Mouse (Mus musculus) cerebellum, adult 2 months (tissue): ENCODE results near the gene Irak1. TPM values are rescaled to one million over a fixed set of nuclear protein-coding genes. Genes with fewer than 3 reads are reported as not detected.

Source experiments
- DNase-seq, 2 experiments: peaks; one replicate each; pipeline ENCODE4 v3.0.0; 2021
- H3K27ac ChIP-seq: fragments of 200-500 bp; 2 replicates; pipeline ENCODE4 v1.5.1; 2012; ENCODE audit warnings: low read length, control low read depth, inconsistent platforms; ENCODE audit not compliant: insufficient read depth
- H3K27me3 ChIP-seq: fragments of 200-500 bp; 2 replicates; pipeline ENCODE4 v1.6.1; 2012; ENCODE audit warnings: inconsistent platforms, mild to moderate bottlenecking, low read length, moderate library complexity; ENCODE audit not compliant: control insufficient read depth, insufficient read depth
- H3K4me1 ChIP-seq: fragments of 200-500 bp; 2 replicates; pipeline ENCODE4 v1.6.1; 2011; ENCODE audit warnings: low read length; ENCODE audit not compliant: control insufficient read depth, insufficient read depth
- H3K4me3 ChIP-seq: fragments of 200-500 bp; replicated peaks from 2 replicates; pipeline ENCODE3; 2011; ENCODE audit warnings: mild to moderate bottlenecking, low read depth, low read length, control low read depth; ENCODE audit not compliant: insufficient read depth
- CTCF ChIP-seq: fragments of 200-500 bp; IDR thresholded peaks from 2 replicates; pipeline ENCODE4 v1.5.1; 2011; ENCODE audit warnings: low read depth, mild to moderate bottlenecking, control low read depth, low read length, moderate library complexity, borderline replicate concordance; ENCODE audit not compliant: insufficient read depth
- POLR2A ChIP-seq: fragments of 200-500 bp; IDR thresholded peaks from 2 replicates; pipeline ENCODE4 v1.6.1; 2011; ENCODE audit warnings: low read length, control low read depth, borderline replicate concordance; ENCODE audit not compliant: insufficient read depth
- WGBS: fragments of 180-500 bp; shearing (Covaris S2); methylation state at CpG from one replicate; pipeline ENCODE4 v1.1.7; 2018; 5-methylcytosine and 5-hydroxymethylcytosine counted together
- polyA plus RNA-seq: library from polyadenylated mRNA; depleted of rRNA; stranded (reverse); fragments of >200 nt; gene quantifications from 2 replicates; pipeline ENCODE4 v1.2.3, GENCODE M21; 2012; rRNA removed

The Irak1 gene
- polyA plus RNA-seq = 100 and 109 TPM in 2 replicates

GRCm38 (mm10) chrX:74023188-74024049 lies at the start of gene Irak1:
Gene Irak1, minus strand, starts transcription at chrX:74023918.
- Histone ChIP-seq H3K4me3 (peak within 1 kb of the TSS; percentile 98), H3K4me1 (no peaks in the 10 kb centered on the region), H3K27ac (peak within 1 kb of the TSS; percentile 86), H3K27me3 (no peaks in the 10 kb centered on the region)
- DNase-seq = peak; percentile 79 to 81
- TF ChIP-seq CTCF (peak; percentile 65), POLR2A (peak; percentile 32; the same call in 1 of the 2 replicates)
- 9% methylated on average over 36 of the region's 72 CpGs for WGBS

- H3K4me1 ChIP-seq = peaks cover 3% of the 10 kb centered on the region; the same call in 1 of the 2 replicates
- no peaks in the 10 kb centered on the region for H3K27me3 ChIP-seq
- H3K27ac ChIP-seq = no peak overlapping the region
- TF ChIP-seq POLR2A (no peak), CTCF (no peak)
- H3K4me3 ChIP-seq = no peak overlapping the region
- DNase-seq = no peak
These were observed 47.1 kb upstream of the Irak1 start for GRCm38 (mm10) chrX:74070794-74071193.

- peak; percentile 57 for DNase-seq
- WGBS = 11% methylated on average over 9 of the region's 9 CpGs
- TF ChIP-seq POLR2A (no peak), CTCF (no peak)
- H3K4me1 ChIP-seq = peaks cover 3% of the 10 kb centered on the region; the same call in 1 of the 2 replicates
- no peak overlapping the region for H3K27ac ChIP-seq
- H3K27me3 ChIP-seq = no peaks in the 10 kb centered on the region
- no peak overlapping the region for H3K4me3 ChIP-seq
These were observed 44.2 kb upstream of the Irak1 start for GRCm38 (mm10) chrX:74067891-74068290.

- peak in 1 of 2 experiments; percentile 34 for DNase-seq
- no peaks in the 10 kb centered on the region; the same call in 1 of the 2 replicates for H3K4me1 ChIP-seq
- TF ChIP-seq POLR2A (no peak), CTCF (no peak)
- no peak overlapping the region for H3K4me3 ChIP-seq
- 4% methylated on average over 1 of the region's 1 CpGs for WGBS
- H3K27me3 ChIP-seq = no peaks in the 10 kb centered on the region
- no peak overlapping the region for H3K27ac ChIP-seq
These were observed 21.4 kb upstream of the Irak1 start for GRCm38 (mm10) chrX:74045107-74045506.

GRCm38 (mm10) chrX:74037702-74038375 lies 14.1 kb upstream of the Irak1 start:
- 0 out of 2 replicates have a peak, but pooled peaks cover 2% of the 10 kb centered on the region for H3K4me1 ChIP-seq
- peak in 1 of 2 experiments; percentile 10 for DNase-seq
- no peak for TF ChIP-seq CTCF
- no peak overlapping the region for H3K4me3 ChIP-seq
- 14% methylated on average over 5 of the region's 5 CpGs for WGBS
- H3K27ac ChIP-seq = no peak overlapping the region
- H3K27me3 ChIP-seq = no peaks in the 10 kb centered on the region

GRCm38 (mm10) chrX:74030000-74030399 lies 6.3 kb upstream of the Irak1 start:
- Histone ChIP-seq H3K4me1 (no peaks in the 10 kb centered on the region), H3K4me3 (no peak overlapping the region), H3K27me3 (no peaks in the 10 kb centered on the region), H3K27ac (no peak overlapping the region)
- no peak for TF ChIP-seq POLR2A
- no peak for TF ChIP-seq CTCF
- DNase-seq = no peak
- 75% methylated on average over 1 of the region's 1 CpGs for WGBS

- peak overlapping the region; percentile 98 for H3K4me3 ChIP-seq
- WGBS = 10% methylated on average over 5 of the region's 6 CpGs
- no peak overlapping the region for H3K27ac ChIP-seq
- no peak for TF ChIP-seq POLR2A
- no peak for TF ChIP-seq CTCF
- H3K4me1 ChIP-seq = no peaks in the 10 kb centered on the region
- DNase-seq = peak in 1 of 2 experiments; percentile 22
- no peaks in the 10 kb centered on the region for H3K27me3 ChIP-seq
These were observed 927 bp downstream of the Irak1 start for GRCm38 (mm10) chrX:74022795-74023187.

GRCm38 (mm10) chrX:74014597-74014996 lies 9.1 kb downstream of the Irak1 start:
- no peak for TF ChIP-seq POLR2A
- TF ChIP-seq CTCF = no peak
- no peak for DNase-seq
- no peaks in the 10 kb centered on the region for H3K27me3 ChIP-seq
- no peak overlapping the region for H3K27ac ChIP-seq
- no peaks in the 10 kb centered on the region for H3K4me1 ChIP-seq
- WGBS = 89% methylated on average over 1 of the region's 1 CpGs
- no peak overlapping the region for H3K4me3 ChIP-seq
